Mouse (Mus musculus): ENCODE data around the gene Gast. TPM values are rescaled to one million over a fixed set of nuclear protein-coding genes. Genes with fewer than 3 reads are reported as not detected.

Gene Gast
- total and polyA plus RNA-seq, 2 experiments from 2014 or later, result not detected

GRCm38 (mm10) chr11:100352076-100352857, 18.1 kb downstream of the Gast start:
- peaks cover 32% of the 10 kb centered on the region for H3K27me3 ChIP-seq (ENCODE audit: control insufficient read depth, insufficient read depth, low read length)
- 0 out of 2 replicates have a peak, but pooled peaks have one; percentile 38 for ATAC-seq (ENCODE audit: insufficient read depth, low read depth)
- no peak overlapping the region for H3K4me2 ChIP-seq (ENCODE audit: low read depth, low read length)
- peak; percentile 54 for DNase-seq (ENCODE audit: low spot score)
- no peaks in the 10 kb centered on the region for H3K4me1 ChIP-seq (ENCODE audit: control insufficient read depth, insufficient read depth)
- no peak overlapping the region for H3K27ac ChIP-seq (ENCODE audit: low read depth)
- H3K9me3 ChIP-seq (replicated peaks; ENCODE audit: control insufficient read depth, low read length), result no peaks in the 10 kb centered on the region
- WGBS, result 30% methylated on average over 10 of the region's 10 CpGs
- TF ChIP-seq EP300 (IDR thresholded peaks at IDR 0.05; ENCODE audit: low read depth), result no peak
- TF ChIP-seq CTCF (IDR thresholded peaks at IDR 0.05; ENCODE audit: low read depth), result peak; percentile 68
- H3K36me3 ChIP-seq (replicated peaks; ENCODE audit: control insufficient read depth, insufficient read depth, low read length), result no peaks in the 10 kb centered on the region
- H3K4me3 ChIP-seq (ENCODE audit: low read depth, low read length), result no peak overlapping the region
- no peak overlapping the region for H3K9ac ChIP-seq (replicated peaks; ENCODE audit: low read depth, low read length)

DNA sequence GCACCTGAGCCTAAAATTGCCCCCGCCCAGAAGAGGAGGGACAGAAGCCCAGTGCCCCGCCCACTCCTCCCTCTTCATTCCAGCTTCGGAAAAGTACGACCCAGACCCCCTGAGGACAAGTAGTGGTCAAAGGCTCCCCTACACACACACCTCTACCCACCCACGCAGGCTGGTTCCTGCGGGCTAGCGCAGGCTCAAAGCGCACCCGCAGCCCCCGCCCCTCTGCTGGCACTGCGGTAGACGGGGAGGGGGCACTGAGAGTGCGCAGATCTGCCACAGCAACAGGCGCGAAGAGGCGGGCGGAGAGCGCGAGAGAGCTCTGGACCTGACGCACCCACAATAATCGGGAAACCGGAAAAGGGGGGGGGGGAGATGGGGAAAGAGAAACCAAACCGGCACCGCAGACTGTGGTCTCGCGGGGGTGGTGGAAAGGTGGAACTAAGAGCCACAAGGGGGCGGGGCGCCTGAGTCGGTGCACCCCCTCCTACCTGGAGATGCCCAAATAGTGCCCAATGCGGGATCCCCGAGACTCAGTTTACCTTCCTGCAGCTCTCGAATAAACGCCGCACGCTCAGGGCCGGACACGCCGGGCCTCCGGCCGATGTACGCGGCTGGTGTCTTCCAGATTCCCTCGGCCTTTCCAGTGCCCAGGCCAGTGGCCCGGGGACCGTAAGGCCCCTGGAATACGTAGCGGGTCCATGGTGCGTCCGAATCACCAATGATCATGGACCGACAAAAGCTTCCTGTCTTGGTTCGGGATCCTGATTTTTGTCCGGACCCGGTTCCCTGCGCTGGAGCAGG, 21.1 kb downstream of the Gast start:
- DNase-seq (ENCODE audit: low spot score) (no peak), ATAC-seq (ENCODE audit: insufficient read depth, low read depth) (peak; percentile 22; the same call in 1 of the 2 replicates)
- Histone ChIP-seq H3K36me3 (replicated peaks; ENCODE audit: control insufficient read depth, insufficient read depth, low read length) (no peaks in the 10 kb centered on the region), H3K4me3 (ENCODE audit: low read depth, low read length) (peak overlapping the region; percentile 68), H3K9ac (replicated peaks; ENCODE audit: low read depth, low read length) (peak overlapping the region; percentile 64), H3K4me1 (ENCODE audit: control insufficient read depth, insufficient read depth) (no peaks in the 10 kb centered on the region), H3K27ac (ENCODE audit: low read depth) (no peak overlapping the region), H3K27me3 (ENCODE audit: control insufficient read depth, insufficient read depth, low read length) (peaks cover 54% of the 10 kb centered on the region), H3K9me3 (replicated peaks; ENCODE audit: control insufficient read depth, low read length) (no peaks in the 10 kb centered on the region), H3K4me2 (ENCODE audit: low read depth, low read length) (peak overlapping the region; percentile 100)
- WGBS, result under 1% methylated on average over 54 of the region's 54 CpGs
- TF ChIP-seq EP300 (IDR thresholded peaks at IDR 0.05; ENCODE audit: low read depth), result no peak
- TF ChIP-seq CTCF (IDR thresholded peaks at IDR 0.05; ENCODE audit: low read depth), result no peak

GRCm38 (mm10) chr11:100355972-100356818, 22.0 kb downstream of the Gast start, which contains the start of gene Hap1:
Gene Hap1 (minus strand): TSS chr11:100356128.
- Histone ChIP-seq H3K9me3 (replicated peaks; ENCODE audit: control insufficient read depth, low read length) (no peaks in the 10 kb centered on the region), H3K27me3 (ENCODE audit: control insufficient read depth, insufficient read depth, low read length) (peaks cover 57% of the 10 kb centered on the region), H3K4me3 (ENCODE audit: low read depth, low read length) (peak within 1 kb of the TSS; percentile 68), H3K4me1 (ENCODE audit: control insufficient read depth, insufficient read depth) (no peaks in the 10 kb centered on the region), H3K4me2 (ENCODE audit: low read depth, low read length) (peak within 1 kb of the TSS; percentile 100), H3K9ac (replicated peaks; ENCODE audit: low read depth, low read length) (peak within 1 kb of the TSS; percentile 64), H3K36me3 (replicated peaks; ENCODE audit: control insufficient read depth, insufficient read depth, low read length) (no peaks in the 10 kb centered on the region), H3K27ac (ENCODE audit: low read depth) (no peak within 1 kb of the TSS)
- TF ChIP-seq CTCF (IDR thresholded peaks at IDR 0.05; ENCODE audit: low read depth), result no peak
- no peak for TF ChIP-seq EP300 (IDR thresholded peaks at IDR 0.05; ENCODE audit: low read depth)
- DNase-seq (ENCODE audit: low spot score) (peak; percentile 35), ATAC-seq (ENCODE audit: insufficient read depth, low read depth) (peak; percentile 54)
- 2% methylated on average over 49 of the region's 49 CpGs for WGBS

- DNase-seq (ENCODE audit: low spot score), result no peak
- Histone ChIP-seq H3K4me3 (ENCODE audit: low read depth, low read length) (peak overlapping the region; percentile 68), H3K9ac (replicated peaks; ENCODE audit: low read depth, low read length) (no peak overlapping the region), H3K4me1 (ENCODE audit: control insufficient read depth, insufficient read depth) (no peaks in the 10 kb centered on the region), H3K4me2 (ENCODE audit: low read depth, low read length) (peak overlapping the region; percentile 100), H3K36me3 (replicated peaks; ENCODE audit: control insufficient read depth, insufficient read depth, low read length) (no peaks in the 10 kb centered on the region), H3K27ac (ENCODE audit: low read depth) (no peak overlapping the region), H3K27me3 (ENCODE audit: control insufficient read depth, insufficient read depth, low read length) (peaks cover 57% of the 10 kb centered on the region), H3K9me3 (replicated peaks; ENCODE audit: control insufficient read depth, low read length) (no peaks in the 10 kb centered on the region)
- TF ChIP-seq EP300 (IDR thresholded peaks at IDR 0.05; ENCODE audit: low read depth), result no peak
- no peak for TF ChIP-seq CTCF (IDR thresholded peaks at IDR 0.05; ENCODE audit: low read depth)
- WGBS, result 24% methylated on average over 9 of the region's 9 CpGs
- ATAC-seq (ENCODE audit: insufficient read depth, low read depth), result no peak
These were observed 22.6 kb downstream of the Gast start for GRCm38 (mm10) chr11:100356819-100357211.

DNA sequence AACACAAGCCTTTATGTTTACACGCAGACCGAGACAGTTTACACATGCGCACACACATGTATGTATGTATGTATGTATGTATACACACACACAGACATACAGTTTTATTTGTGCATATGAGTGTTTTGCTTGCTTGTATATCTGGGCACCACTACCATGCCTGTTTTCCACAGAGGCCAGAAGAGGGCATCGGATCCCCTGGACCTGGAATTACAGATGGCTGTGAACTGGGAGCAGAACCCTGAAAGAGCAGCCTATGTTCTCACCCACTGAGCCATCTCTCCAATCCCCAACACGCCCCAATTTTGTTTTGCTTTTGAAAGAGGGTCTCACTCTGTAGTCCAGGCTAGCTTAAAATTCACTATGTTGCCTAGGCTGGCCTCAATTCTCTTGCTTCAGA, 23.2 kb downstream of the Gast start:
- no peaks in the 10 kb centered on the region for H3K9me3 ChIP-seq (replicated peaks; ENCODE audit: control insufficient read depth, low read length)
- 53% methylated on average over 5 of the region's 5 CpGs for WGBS
- no peak overlapping the region for H3K4me2 ChIP-seq (ENCODE audit: low read depth, low read length)
- ATAC-seq (ENCODE audit: insufficient read depth, low read depth) (no peak), DNase-seq (ENCODE audit: low spot score) (no peak)
- no peak overlapping the region for H3K9ac ChIP-seq (replicated peaks; ENCODE audit: low read depth, low read length)
- peaks cover 57% of the 10 kb centered on the region for H3K27me3 ChIP-seq (ENCODE audit: control insufficient read depth, insufficient read depth, low read length)
- no peak overlapping the region for H3K27ac ChIP-seq (ENCODE audit: low read depth)
- TF ChIP-seq CTCF (IDR thresholded peaks at IDR 0.05; ENCODE audit: low read depth) (no peak), EP300 (IDR thresholded peaks at IDR 0.05; ENCODE audit: low read depth) (no peak)
- H3K4me3 ChIP-seq (ENCODE audit: low read depth, low read length), result no peak overlapping the region
- no peaks in the 10 kb centered on the region for H3K4me1 ChIP-seq (ENCODE audit: control insufficient read depth, insufficient read depth)
- no peaks in the 10 kb centered on the region for H3K36me3 ChIP-seq (replicated peaks; ENCODE audit: control insufficient read depth, insufficient read depth, low read length)

Data from heart, postnatal 0 days (tissue).